Mouse (Mus musculus): ENCODE results near the gene Cdc26. TPM values are rescaled to one million over a fixed set of nuclear protein-coding genes. Genes with fewer than 3 reads are reported as not detected.
A peak's percentile ranks its signal among the peaks of the same experiment; 100 is the strongest.

Cdc26 gene
- total RNA-seq, 2 experiments from 2014 or later: 48.4 to 49.3 TPM

DNA sequence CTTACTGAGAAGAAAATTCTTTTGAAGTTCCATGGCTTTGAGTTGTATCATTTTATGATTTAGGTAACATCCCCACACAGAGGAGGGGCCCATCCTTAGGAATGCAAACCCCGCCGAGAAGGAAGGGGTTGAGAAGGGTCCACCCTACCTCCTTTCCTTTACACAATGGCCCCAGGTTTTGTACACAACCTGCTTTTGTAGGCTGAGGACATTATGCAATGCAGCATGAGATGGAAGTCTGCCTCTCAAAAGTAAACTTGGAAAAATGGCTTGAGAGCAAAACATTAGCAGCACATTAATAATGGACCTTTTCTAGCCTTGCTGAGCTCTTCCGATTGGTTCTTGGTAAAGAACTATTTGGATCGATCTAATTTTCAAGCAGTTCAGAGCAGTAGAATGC is 42.2 kb downstream of the Cdc26 start:
- no peak for DNase-seq (ENCODE audit: low spot score in 2 of 2)

DNA sequence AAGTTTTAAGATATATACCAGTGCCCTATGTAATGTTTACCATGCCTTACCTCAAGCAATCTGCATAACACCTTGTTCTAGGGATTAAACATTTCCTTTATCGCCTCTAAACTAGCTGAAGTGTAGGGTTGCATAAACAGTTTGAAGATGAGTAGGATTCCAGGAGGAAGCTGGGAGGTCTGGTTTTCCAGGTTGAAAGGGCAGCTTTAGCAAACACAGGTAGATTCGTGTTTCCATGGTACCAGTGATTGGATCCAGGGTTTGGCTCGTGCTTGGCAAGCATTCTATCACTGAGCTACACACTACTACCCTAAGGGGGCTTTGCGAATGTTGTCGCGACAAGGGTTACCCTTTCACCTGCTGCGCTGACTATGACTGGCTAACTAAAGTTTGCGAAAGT is 44.1 kb downstream of the Cdc26 start:
- no peak for DNase-seq (ENCODE audit: low spot score in 2 of 2)

DNA sequence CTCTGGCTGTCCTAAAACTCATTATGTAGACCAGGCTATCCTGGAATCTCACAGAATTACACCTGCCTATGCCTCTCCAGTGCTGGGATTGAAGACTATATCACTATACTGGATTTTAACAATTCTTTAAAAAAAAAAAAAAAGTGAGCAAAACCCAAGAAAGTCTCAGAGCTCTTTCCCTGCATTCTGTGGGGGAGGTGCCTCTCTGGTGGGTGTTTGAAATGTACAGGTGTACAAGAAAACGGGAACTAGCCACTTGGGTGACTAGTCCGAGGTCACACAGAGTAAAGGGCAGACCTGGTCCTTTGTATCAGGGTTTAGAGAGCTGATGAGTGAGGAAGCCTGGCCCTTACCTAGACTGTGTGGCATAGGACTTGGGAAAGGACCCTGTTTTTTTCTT is 46.0 kb downstream of the Cdc26 start:
- no peak for DNase-seq (ENCODE audit: low spot score in 2 of 2)

- DNase-seq (ENCODE audit: low spot score in 2 of 2): no peak
These were observed 46.4 kb downstream of the Cdc26 start for GRCm38 (mm10) chr4:62361997-62362396.

GRCm38 (mm10) chr4:62361571-62361970 is 46.9 kb downstream of the Cdc26 start:
- no peak for DNase-seq (ENCODE audit: low spot score in 2 of 2)

GRCm38 (mm10) chr4:62360805-62361455 is 47.5 kb downstream of the Cdc26 start:
- DNase-seq (ENCODE audit: low spot score in 2 of 2): no peak

- peak; percentile 94 to 99 for DNase-seq (ENCODE audit: low spot score in 2 of 2)
These were observed 48.2 kb downstream of the Cdc26 start, which contains the start of the genes Fkbp15 and Slc31a1 for GRCm38 (mm10) chr4:62360088-62360804. Fkbp15 (minus strand) TSS chr4:62360548. Slc31a1 (plus strand) TSS chr4:62360727.

DNA sequence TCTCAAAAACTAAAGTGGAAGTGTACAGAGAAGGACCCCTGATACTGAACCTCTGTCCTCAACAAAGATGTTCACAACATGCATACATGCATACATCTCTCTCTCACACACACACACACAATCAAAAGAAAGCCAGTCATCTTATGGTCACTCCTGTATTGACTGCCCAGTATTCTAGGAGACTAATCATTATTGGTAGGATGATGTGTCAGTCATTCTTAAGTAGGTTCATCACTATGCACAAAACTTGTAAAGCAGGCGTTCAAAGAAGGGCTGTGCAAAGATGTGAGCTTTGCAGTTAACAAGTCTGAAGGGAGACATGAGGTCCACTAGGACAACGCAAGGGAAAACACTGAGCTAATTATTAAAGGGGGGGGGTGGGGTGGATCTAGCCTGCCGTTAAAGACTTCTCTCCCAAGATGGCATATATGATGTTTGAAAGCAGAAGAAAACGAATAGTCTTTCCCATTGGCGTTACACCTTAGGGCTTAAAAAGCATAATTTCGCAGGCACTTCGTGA is 49.1 kb downstream of the Cdc26 start:
- DNase-seq (ENCODE audit: low spot score in 2 of 2): no peak

GRCm38 (mm10) chr4:62357631-62358148 is 50.8 kb downstream of the Cdc26 start:
- no peak for DNase-seq (ENCODE audit: low spot score in 2 of 2)

DNA sequence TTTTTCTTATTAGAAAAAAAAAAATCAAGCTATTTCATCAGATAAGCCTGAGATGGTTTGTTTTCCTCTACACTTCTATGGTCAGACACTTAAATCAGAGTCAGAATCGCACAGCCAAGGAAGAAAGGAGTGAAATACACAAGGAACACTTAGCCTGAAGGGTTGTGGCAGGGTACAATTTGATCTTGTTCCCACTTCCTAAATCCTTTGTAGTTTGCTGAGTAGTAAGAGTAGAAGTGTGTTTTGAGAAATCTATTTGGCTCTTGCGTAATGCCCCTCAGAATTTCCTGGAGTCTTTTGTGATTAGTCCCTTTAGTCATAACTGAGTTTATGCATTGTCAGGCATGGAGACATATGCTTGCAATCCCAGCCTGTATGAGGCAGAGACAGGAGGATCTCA is 59.1 kb downstream of the Cdc26 start:
- no peak for DNase-seq (ENCODE audit: low spot score in 2 of 2)

DNA sequence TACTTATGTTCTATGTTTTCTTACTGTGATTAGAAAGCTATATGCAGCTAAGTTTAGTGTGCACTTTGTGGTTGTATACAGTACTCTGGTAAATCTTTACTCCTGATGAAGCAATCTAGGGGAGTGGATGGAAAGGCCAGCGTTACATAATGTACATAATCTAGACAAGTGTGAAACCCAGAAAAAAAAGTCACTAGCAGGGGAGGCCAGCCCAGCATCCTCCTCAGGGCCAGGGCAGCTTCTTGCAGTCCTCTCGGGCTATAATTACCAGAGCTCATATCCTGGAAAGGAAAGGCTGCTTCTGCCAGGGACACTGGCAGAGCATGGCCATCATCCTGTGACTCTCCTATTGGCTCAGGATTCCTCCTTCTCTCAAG is 60.1 kb downstream of the Cdc26 start:
- DNase-seq (ENCODE audit: low spot score in 2 of 2): no peak

DNA sequence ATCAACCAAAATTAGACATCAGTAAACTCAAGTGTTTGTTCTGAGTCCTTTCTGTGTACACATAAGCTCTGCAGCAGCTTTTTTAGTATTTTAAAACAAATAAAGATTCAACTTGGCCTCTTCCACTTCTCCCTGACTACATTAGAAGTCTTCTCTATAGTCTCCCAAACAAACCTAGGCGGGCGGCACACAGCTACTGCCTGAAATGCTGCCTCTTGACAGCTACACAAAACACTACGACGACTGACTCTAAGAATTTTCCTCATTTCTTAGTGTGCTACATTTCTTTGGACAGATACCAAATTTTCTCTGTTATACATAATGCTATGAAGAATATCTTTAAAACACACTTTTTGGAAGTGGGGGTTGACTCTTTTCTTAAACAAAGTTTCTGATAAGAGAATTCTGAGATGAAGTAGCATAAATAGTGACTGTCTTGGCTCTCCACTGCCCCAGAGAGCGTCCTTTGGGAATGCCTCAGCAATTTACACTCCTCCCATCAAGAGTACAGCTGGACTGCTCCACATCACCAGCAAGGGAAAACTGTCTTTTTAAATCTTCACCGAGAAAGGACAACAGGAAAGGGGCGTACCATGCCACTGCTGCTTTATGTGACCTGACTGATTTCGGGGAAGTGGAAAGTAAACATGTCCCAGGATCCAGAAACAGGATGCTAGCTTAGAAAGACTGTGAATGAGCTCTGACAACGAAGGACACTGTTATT is 60.7 kb downstream of the Cdc26 start:
- no peak for DNase-seq (ENCODE audit: low spot score in 2 of 2)

DNA sequence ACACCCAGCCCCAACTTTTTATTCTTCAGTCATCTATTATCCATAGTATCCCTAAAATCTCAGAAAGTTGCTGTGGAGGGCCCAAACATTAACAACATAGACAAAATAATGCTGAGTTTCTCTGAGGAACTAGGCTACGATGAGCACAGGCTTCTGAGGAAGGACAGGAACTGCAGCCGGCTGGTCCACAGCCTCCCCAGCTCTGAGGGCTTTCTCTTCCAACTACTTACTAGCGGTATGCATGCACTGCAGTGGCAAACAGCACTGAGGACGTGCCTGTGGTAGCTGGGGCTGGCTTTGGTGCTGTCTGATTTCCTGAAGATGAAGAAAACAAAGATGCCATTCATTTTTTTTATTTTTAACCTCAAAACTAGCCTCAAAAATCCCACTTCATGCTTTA is 62.6 kb downstream of the Cdc26 start:
- DNase-seq (ENCODE audit: low spot score in 2 of 2): no peak

DNA sequence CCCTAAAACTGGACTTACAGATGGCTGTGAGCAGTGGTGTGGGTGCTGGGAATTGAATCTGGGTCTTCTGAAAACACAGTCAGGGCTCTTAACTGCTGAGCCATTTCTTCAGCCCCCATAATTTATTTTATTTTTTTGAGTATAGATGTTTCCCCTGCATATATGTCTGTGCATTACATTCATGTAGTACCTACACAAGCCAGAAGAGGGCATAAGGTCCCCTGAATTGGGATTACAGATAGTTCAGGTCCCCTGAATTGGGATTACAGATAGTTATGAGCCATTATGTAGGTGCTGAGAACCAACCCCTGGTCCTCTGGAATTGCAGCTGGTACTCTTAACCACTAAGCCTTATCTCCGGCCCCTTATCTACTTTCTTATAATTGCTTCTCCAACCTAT is 64.4 kb downstream of the Cdc26 start:
- DNase-seq (ENCODE audit: low spot score in 2 of 2): no peak

- DNase-seq (ENCODE audit: low spot score in 2 of 2): no peak
These were observed 69.9 kb downstream of the Cdc26 start for GRCm38 (mm10) chr4:62338536-62338935.

Other genes with a start within 250 kb of the Cdc26 start
- 10 to 100 TPM; 22.8 to 23.5 TPM for gene Zfp37, start 177.6 kb downstream of the Cdc26 start, total RNA-seq (2021)
- 10 to 100 TPM in 1 of 2 experiments, 1 to 10 TPM in 1; 7.8 to 11.6 TPM for gene Slc31a2, start 146.1 kb downstream of the Cdc26 start, total RNA-seq (2021)
- 10 to 100 TPM; 42.3 to 44.8 TPM for gene Fkbp15, start 48.1 kb downstream of the Cdc26 start, total RNA-seq (2021)
- gene Slc31a1, start 47.9 kb downstream of the Cdc26 start, total RNA-seq (2021): 10 to 100 TPM; 27.5 to 36.7 TPM
- 10 to 100 TPM; 11.8 to 12.8 TPM for gene Prpf4, start 155 bp upstream of the Cdc26 start, total RNA-seq (2021)
- not detected for gene Rnf183, start 26.6 kb upstream of the Cdc26 start, total RNA-seq (2021)
- gene Wdr31, start 62.3 kb upstream of the Cdc26 start, total RNA-seq (2021): 1 to 10 TPM; 5.4 to 5.8 TPM
- gene Bspry, start 71.4 kb upstream of the Cdc26 start, total RNA-seq (2021): under 1 TPM; 0.30 to 0.67 TPM
- 10 to 100 TPM; 10.0 to 10.9 TPM for gene Hdhd3, start 94.8 kb upstream of the Cdc26 start, total RNA-seq (2021)
- 10 to 100 TPM; 21.7 to 27.6 TPM for gene Alad, start 111.3 kb upstream of the Cdc26 start, total RNA-seq (2021)
- gene Pole3, start 116.4 kb upstream of the Cdc26 start, total RNA-seq (2021): 10 to 100 TPM; 23.8 to 26.3 TPM
- gene 4933430I17Rik, start 116.7 kb upstream of the Cdc26 start, total RNA-seq (2021): under 1 TPM; 0.30 to 0.57 TPM
- 10 to 100 TPM; 24.4 to 26.5 TPM for gene Rgs3, start 151.2 kb upstream of the Cdc26 start, total RNA-seq (2021)